Mouse (Mus musculus): ENCODE results near the gene Htr1f. TPM values are rescaled to one million over a fixed set of nuclear protein-coding genes. Genes with fewer than 3 reads are reported as not detected.
A peak's percentile ranks its signal among the peaks of the same experiment; 100 is the strongest.

Htr1f gene
- polyA plus RNA-seq, 1 experiment from 2014 or later = not detected

- Histone ChIP-seq H3K9me3 (ENCODE audit: low read depth, low read length) (peaks cover 1% of the 10 kb centered on the region; the same call in 1 of the 2 replicates), H3K4me2 (0 out of 2 replicates have a peak overlapping the region, but pooled peaks have one; percentile 10), H3K27me3 (ENCODE audit: insufficient read depth, low read length) (no peaks in the 10 kb centered on the region), H3K36me3 (ENCODE audit: insufficient read depth) (no peaks in the 10 kb centered on the region), H3K9ac (no peak overlapping the region), H3K27ac (ENCODE audit: low read depth) (no peak overlapping the region; the same call in 1 of the 2 replicates), H3K4me1 (ENCODE audit: insufficient read depth) (0 out of 2 replicates have a peak, but pooled peaks cover 3% of the 10 kb centered on the region), H3K4me3 (ENCODE audit: low read depth, low read length) (no peak overlapping the region)
- TF ChIP-seq CTCF (IDR thresholded peaks at IDR 0.05; ENCODE audit: low read depth) = no peak
- ATAC-seq (ENCODE audit: insufficient read depth) (0 out of 2 replicates have a peak, but pooled peaks have one; percentile 49), DNase-seq (no peak)
- 39% methylated on average over 5 of the region's 5 CpGs for WGBS
Measured at GRCm38 (mm10) chr16:64883896-64884295, 221.8 kb downstream of the Htr1f start.

DNA sequence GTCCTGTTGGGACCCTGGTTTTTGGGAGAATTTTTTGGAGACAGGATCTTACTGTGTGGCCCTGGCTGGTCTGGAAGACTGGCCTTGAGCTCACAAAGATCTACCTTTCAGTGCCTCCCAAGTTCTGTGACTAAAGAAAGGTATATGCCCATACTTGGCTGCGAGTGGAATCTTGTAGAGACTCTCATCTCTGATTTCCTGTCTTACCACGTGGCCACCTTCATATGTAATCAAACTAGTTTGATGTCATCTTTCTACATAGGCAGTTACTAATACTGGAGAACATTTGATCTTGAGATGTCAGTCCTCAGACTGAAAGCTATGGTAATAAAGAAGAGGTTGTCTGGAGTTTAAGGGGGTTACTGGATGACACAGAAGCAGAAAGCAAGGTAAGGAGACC, 224.2 kb downstream of the Htr1f start:
- Histone ChIP-seq H3K27me3 (ENCODE audit: insufficient read depth, low read length) (no peaks in the 10 kb centered on the region), H3K9me3 (ENCODE audit: low read depth, low read length) (no peaks in the 10 kb centered on the region), H3K4me1 (ENCODE audit: insufficient read depth) (0 out of 2 replicates have a peak, but pooled peaks cover 3% of the 10 kb centered on the region), H3K36me3 (ENCODE audit: insufficient read depth) (no peaks in the 10 kb centered on the region), H3K4me3 (ENCODE audit: low read depth, low read length) (no peak overlapping the region), H3K9ac (no peak overlapping the region), H3K27ac (ENCODE audit: low read depth) (no peak overlapping the region), H3K4me2 (no peak overlapping the region)
- no peak for ATAC-seq (ENCODE audit: insufficient read depth)
- 67% methylated on average over 2 of the region's 2 CpGs for WGBS
- no peak for DNase-seq
- no peak for TF ChIP-seq CTCF (IDR thresholded peaks at IDR 0.05; ENCODE audit: low read depth)

- no peak overlapping the region for H3K4me2 ChIP-seq
- no peaks in the 10 kb centered on the region for H3K27me3 ChIP-seq (ENCODE audit: insufficient read depth, low read length)
- DNase-seq = no peak
- no peaks in the 10 kb centered on the region for H3K36me3 ChIP-seq (ENCODE audit: insufficient read depth)
- no peak overlapping the region for H3K9ac ChIP-seq
- no peak for ATAC-seq (ENCODE audit: insufficient read depth)
- 76% methylated on average over 3 of the region's 3 CpGs for whole genome bisulfite sequencing
- no peak for TF ChIP-seq CTCF (IDR thresholded peaks at IDR 0.05; ENCODE audit: low read depth)
- no peak overlapping the region for H3K4me3 ChIP-seq (ENCODE audit: low read depth, low read length)
- H3K27ac ChIP-seq (ENCODE audit: low read depth) = no peak overlapping the region
- 0 out of 2 replicates have a peak, but pooled peaks cover 3% of the 10 kb centered on the region for H3K4me1 ChIP-seq (ENCODE audit: insufficient read depth)
- no peaks in the 10 kb centered on the region for H3K9me3 ChIP-seq (ENCODE audit: low read depth, low read length)
Measured at GRCm38 (mm10) chr16:64880986-64881385, 224.7 kb downstream of the Htr1f start.

DNA sequence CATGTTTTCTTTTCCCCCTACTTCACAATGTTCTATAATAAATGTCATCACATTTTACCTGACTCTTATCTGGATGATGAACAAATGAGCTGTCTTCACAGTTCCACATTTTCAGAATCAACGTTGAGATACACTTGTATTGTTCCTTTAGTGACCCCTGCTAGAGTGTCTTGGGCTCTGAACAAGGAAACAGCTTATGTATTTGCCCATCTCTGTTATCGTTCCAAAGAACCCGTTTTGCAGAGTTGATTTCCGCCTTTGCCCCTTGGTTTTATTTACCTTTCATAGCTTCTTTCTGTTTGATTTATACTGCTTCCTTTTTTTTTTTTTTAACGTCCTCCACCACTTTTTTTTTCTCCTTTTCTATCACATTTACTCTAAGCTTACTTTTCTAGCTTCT, 225.9 kb downstream of the Htr1f start:
- no peak overlapping the region for H3K27ac ChIP-seq (ENCODE audit: low read depth)
- WGBS = 42% methylated on average over 5 of the region's 5 CpGs
- no peak overlapping the region for H3K4me2 ChIP-seq
- no peak overlapping the region for H3K4me3 ChIP-seq (ENCODE audit: low read depth, low read length)
- no peaks in the 10 kb centered on the region for H3K36me3 ChIP-seq (ENCODE audit: insufficient read depth)
- DNase-seq (no peak), ATAC-seq (ENCODE audit: insufficient read depth) (no peak)
- 0 out of 2 replicates have a peak, but pooled peaks cover 3% of the 10 kb centered on the region for H3K4me1 ChIP-seq (ENCODE audit: insufficient read depth)
- H3K27me3 ChIP-seq (ENCODE audit: insufficient read depth, low read length) = no peaks in the 10 kb centered on the region
- no peaks in the 10 kb centered on the region for H3K9me3 ChIP-seq (ENCODE audit: low read depth, low read length)
- no peak for TF ChIP-seq CTCF (IDR thresholded peaks at IDR 0.05; ENCODE audit: low read depth)
- H3K9ac ChIP-seq = no peak overlapping the region

GRCm38 (mm10) chr16:64878611-64879132, 227.0 kb downstream of the Htr1f start:
- no peak for TF ChIP-seq CTCF (IDR thresholded peaks at IDR 0.05; ENCODE audit: low read depth)
- Histone ChIP-seq H3K4me3 (ENCODE audit: low read depth, low read length) (no peak overlapping the region), H3K27me3 (ENCODE audit: insufficient read depth, low read length) (no peaks in the 10 kb centered on the region), H3K27ac (ENCODE audit: low read depth) (no peak overlapping the region), H3K4me2 (no peak overlapping the region), H3K9ac (no peak overlapping the region), H3K9me3 (ENCODE audit: low read depth, low read length) (no peaks in the 10 kb centered on the region), H3K36me3 (ENCODE audit: insufficient read depth) (no peaks in the 10 kb centered on the region), H3K4me1 (ENCODE audit: insufficient read depth) (no peaks in the 10 kb centered on the region)
- ATAC-seq (ENCODE audit: insufficient read depth) (0 out of 2 replicates have a peak, but pooled peaks have one; percentile 16), DNase-seq (no peak)
- 73% methylated on average over 3 of the region's 3 CpGs for WGBS

GRCm38 (mm10) chr16:64877314-64877713, 228.3 kb downstream of the Htr1f start:
- H3K4me1 ChIP-seq (ENCODE audit: insufficient read depth) = no peaks in the 10 kb centered on the region
- no peak for TF ChIP-seq CTCF (IDR thresholded peaks at IDR 0.05; ENCODE audit: low read depth)
- H3K36me3 ChIP-seq (ENCODE audit: insufficient read depth) = no peaks in the 10 kb centered on the region
- 76% methylated on average over 3 of the region's 3 CpGs for WGBS
- no peak for ATAC-seq (ENCODE audit: insufficient read depth)
- no peak for DNase-seq
- no peak overlapping the region for H3K27ac ChIP-seq (ENCODE audit: low read depth)
- no peak overlapping the region for H3K4me2 ChIP-seq
- H3K9ac ChIP-seq = no peak overlapping the region
- no peaks in the 10 kb centered on the region for H3K27me3 ChIP-seq (ENCODE audit: insufficient read depth, low read length)
- H3K9me3 ChIP-seq (ENCODE audit: low read depth, low read length) = no peaks in the 10 kb centered on the region
- H3K4me3 ChIP-seq (ENCODE audit: low read depth, low read length) = no peak overlapping the region

- H3K27ac ChIP-seq (ENCODE audit: low read depth) = no peak overlapping the region
- ATAC-seq (ENCODE audit: insufficient read depth) (no peak), DNase-seq (no peak)
- H3K27me3 ChIP-seq (ENCODE audit: insufficient read depth, low read length) = no peaks in the 10 kb centered on the region
- no peaks in the 10 kb centered on the region for H3K36me3 ChIP-seq (ENCODE audit: insufficient read depth)
- H3K4me1 ChIP-seq (ENCODE audit: insufficient read depth) = no peaks in the 10 kb centered on the region
- H3K9me3 ChIP-seq (ENCODE audit: low read depth, low read length) = no peaks in the 10 kb centered on the region
- H3K9ac ChIP-seq = no peak overlapping the region
- H3K4me2 ChIP-seq = no peak overlapping the region
- TF ChIP-seq CTCF (IDR thresholded peaks at IDR 0.05; ENCODE audit: low read depth) = no peak
- H3K4me3 ChIP-seq (ENCODE audit: low read depth, low read length) = no peak overlapping the region
- whole genome bisulfite sequencing = 74% methylated on average over 4 of the region's 4 CpGs
Measured at GRCm38 (mm10) chr16:64876631-64877265, 228.9 kb downstream of the Htr1f start.
